Mouse (Mus musculus): ENCODE data around the gene Gnpda2. TPM values are rescaled to one million over a fixed set of nuclear protein-coding genes. Genes with fewer than 3 reads are reported as not detected.

The Gnpda2 gene
- polyA plus RNA-seq (2014; fragmentation: Nextera tagmentation; extraction: Ambion mirVana), result 37.7 and 42.9 TPM in 2 replicates

DNA sequence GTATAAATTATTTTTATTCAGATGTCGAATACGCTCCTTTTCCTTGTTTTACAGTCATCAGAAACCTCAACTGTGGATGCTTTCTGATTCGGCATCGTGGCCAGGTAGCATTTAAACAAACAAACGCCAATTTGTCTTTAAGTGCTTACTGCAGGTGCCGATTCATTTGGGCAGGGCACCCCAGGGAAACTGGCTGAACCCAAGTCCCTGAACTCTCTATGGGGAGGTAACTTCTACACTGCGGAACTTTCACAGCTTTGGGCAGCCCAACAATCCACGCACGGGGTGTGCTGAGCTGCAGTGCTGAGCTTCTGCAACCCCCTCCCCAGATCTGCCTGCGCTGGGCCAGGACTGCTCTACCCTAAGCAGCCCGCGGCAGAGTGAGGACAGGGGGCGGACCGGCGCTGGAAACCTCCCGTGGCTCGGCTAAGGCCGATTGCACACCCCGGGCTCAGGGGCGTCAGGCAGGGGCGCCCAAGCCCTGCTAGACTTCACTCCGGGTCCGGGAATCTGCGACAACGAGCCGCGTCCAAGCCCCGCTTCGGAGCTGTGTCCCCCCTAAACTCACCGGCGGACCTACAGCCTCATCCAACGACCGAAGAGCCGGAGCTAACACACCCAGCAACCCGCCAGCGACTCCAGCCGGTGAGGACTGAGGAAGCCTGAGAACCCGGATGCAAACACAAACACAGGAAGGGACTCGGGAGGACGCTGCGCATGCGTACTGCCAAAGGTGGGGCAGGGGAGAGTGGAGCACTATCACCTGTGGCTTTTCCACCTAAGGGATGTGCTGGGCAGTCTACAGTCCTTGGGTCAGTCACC, at the start of gene Gnpda2:
Gene Gnpda2 (minus strand): TSS at position 701 of the 822 bp plus-strand sequence.
- H3K4me3 ChIP-seq (ENCODE audit: low read depth, low read length), result peak within 1 kb of the TSS; percentile 70
- H3K9me3 ChIP-seq (ENCODE audit: low read depth, low read length), result no peaks in the 10 kb centered on the region
- peaks cover 12% of the 10 kb centered on the region; the same call in 1 of the 2 replicates for H3K36me3 ChIP-seq (ENCODE audit: insufficient read depth)
- H3K4me2 ChIP-seq, result peak within 1 kb of the TSS; percentile 70
- WGBS, result 3% methylated on average over 42 of the region's 42 CpGs
- DNase-seq (peak; percentile 90), ATAC-seq (ENCODE audit: insufficient read depth) (peak; percentile 97)
- peak within 1 kb of the TSS; percentile 87 for H3K9ac ChIP-seq
- no peaks in the 10 kb centered on the region for H3K27me3 ChIP-seq (ENCODE audit: insufficient read depth, low read length)
- peak within 1 kb of the TSS; percentile 69; the same call in 1 of the 2 replicates for H3K27ac ChIP-seq (ENCODE audit: low read depth)
- no peaks in the 10 kb centered on the region; the same call in 1 of the 2 replicates for H3K4me1 ChIP-seq (ENCODE audit: insufficient read depth)
- TF ChIP-seq CTCF (IDR thresholded peaks at IDR 0.05; ENCODE audit: low read depth), result peak; percentile 49

DNA sequence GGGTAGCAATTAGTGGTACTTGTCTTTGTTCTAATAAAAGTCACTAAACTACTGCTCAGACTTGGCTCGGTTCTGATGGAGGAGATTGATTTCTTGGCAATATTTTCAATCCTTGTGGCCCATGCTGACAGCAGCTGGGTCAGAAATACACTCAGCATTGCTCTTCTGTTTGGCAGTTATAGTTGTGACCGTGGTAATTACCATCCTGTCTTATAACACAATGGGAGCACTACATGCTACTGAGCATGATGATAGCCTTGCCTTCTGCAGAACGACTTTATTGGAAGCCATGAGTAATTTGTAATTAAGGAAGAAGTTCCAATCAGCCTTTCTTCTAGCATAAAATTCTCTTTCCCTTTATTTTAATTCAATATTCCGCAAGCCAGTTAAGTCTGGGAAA, 42.6 kb upstream of the Gnpda2 start:
- no peak overlapping the region for H3K4me2 ChIP-seq
- no peak for TF ChIP-seq CTCF (IDR thresholded peaks at IDR 0.05; ENCODE audit: low read depth)

DNA sequence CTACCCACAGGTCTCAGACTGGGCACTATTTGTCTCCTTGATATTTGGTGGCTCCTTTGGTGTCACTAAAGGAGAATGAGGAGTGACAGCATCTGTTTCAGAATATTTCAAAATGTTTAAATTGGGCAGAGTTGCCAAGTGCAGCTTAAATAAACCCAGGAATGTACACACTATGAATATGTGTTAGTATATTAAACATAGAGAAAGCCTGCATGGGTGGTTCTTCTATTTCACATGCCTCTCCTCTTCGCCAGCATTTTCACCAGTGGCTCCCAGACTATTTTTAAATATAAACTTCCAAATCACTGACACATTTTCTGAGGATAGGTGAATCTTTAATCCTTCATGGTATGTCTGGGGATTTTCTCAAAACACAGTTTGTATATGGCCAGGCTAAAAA, 28.8 kb upstream of the Gnpda2 start:
- WGBS, result 15% methylated on average over 1 of the region's 1 CpGs
- Histone ChIP-seq H3K9ac (no peak overlapping the region), H3K9me3 (ENCODE audit: low read depth, low read length) (no peaks in the 10 kb centered on the region), H3K4me2 (no peak overlapping the region), H3K27ac (ENCODE audit: low read depth) (no peak overlapping the region), H3K27me3 (ENCODE audit: insufficient read depth, low read length) (no peaks in the 10 kb centered on the region), H3K36me3 (ENCODE audit: insufficient read depth) (no peaks in the 10 kb centered on the region), H3K4me1 (ENCODE audit: insufficient read depth) (no peaks in the 10 kb centered on the region), H3K4me3 (ENCODE audit: low read depth, low read length) (no peak overlapping the region)
- no peak for TF ChIP-seq CTCF (IDR thresholded peaks at IDR 0.05; ENCODE audit: low read depth)
- ATAC-seq (ENCODE audit: insufficient read depth), result no peak
- DNase-seq, result peak; percentile 9

More for the DNA sequence above, 42.6 kb upstream of the Gnpda2 start:
- Histone ChIP-seq H3K4me1 (ENCODE audit: insufficient read depth) (no peaks in the 10 kb centered on the region), H3K9ac (no peak overlapping the region), H3K36me3 (ENCODE audit: insufficient read depth) (no peaks in the 10 kb centered on the region), H3K27me3 (ENCODE audit: insufficient read depth, low read length) (no peaks in the 10 kb centered on the region), H3K27ac (ENCODE audit: low read depth) (no peak overlapping the region), H3K4me3 (ENCODE audit: low read depth, low read length) (no peak overlapping the region), H3K9me3 (ENCODE audit: low read depth, low read length) (no peaks in the 10 kb centered on the region)
- WGBS, result 70% methylated on average over 4 of the region's 4 CpGs
- ATAC-seq (ENCODE audit: insufficient read depth), result no peak
- no peak for DNase-seq

DNA sequence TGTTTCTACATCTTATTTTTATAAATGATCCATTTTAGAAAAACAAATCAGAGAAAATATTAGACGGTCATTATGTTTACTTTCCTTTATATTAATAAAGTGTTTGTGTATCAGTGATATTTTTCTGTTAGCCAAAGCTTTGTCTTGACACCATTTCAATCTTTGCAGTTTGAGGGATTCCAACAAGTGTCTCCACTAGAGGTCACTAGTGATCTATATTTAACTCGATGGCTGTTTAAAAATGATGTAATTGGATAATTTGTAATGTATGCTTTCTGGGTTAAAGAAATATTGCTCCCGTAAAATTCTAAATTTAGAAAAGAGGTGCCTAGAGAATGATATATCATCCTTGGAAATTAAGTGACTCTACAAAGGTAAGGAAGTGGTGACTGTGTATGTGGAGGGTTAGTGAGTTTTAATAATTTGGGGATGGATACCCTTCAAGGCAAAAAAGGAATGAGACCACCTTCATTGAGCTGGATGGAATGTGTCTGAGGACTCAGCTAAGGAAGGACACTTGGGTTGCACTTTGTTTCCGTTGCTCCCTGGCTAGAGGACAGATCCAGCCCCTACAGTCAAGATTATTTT, 21.2 kb upstream of the Gnpda2 start:
- ATAC-seq (ENCODE audit: insufficient read depth) (no peak), DNase-seq (peak; percentile 83)
- no peaks in the 10 kb centered on the region for H3K27me3 ChIP-seq (ENCODE audit: insufficient read depth, low read length)
- H3K4me3 ChIP-seq (ENCODE audit: low read depth, low read length), result no peak overlapping the region
- no peaks in the 10 kb centered on the region for H3K9me3 ChIP-seq (ENCODE audit: low read depth, low read length)
- no peaks in the 10 kb centered on the region for H3K36me3 ChIP-seq (ENCODE audit: insufficient read depth)
- no peaks in the 10 kb centered on the region for H3K4me1 ChIP-seq (ENCODE audit: insufficient read depth)
- no peak overlapping the region for H3K4me2 ChIP-seq
- TF ChIP-seq CTCF (IDR thresholded peaks at IDR 0.05; ENCODE audit: low read depth), result peak; percentile 54
- no peak overlapping the region for H3K9ac ChIP-seq
- WGBS, result 13% methylated on average over 4 of the region's 4 CpGs
- H3K27ac ChIP-seq (ENCODE audit: low read depth), result no peak overlapping the region

DNA sequence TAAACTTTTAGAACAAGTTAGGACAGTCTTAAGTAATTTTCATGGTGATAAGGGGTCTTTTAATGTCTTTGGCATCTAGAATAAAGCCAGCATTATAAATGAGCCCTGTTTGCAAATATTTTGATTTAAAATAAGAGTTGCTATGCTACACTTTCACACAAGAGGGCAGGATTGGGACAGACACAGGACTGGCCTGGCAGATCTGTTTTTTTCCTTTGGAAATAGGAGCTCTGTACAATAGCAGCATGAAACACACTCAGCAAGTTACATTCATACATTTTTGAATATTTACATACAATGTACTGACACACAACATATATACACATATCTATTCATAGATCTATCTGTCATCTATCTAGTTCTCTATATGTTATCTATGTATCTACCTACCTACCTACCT, 8.9 kb upstream of the Gnpda2 start:
- ATAC-seq (ENCODE audit: insufficient read depth) (no peak), DNase-seq (peak; percentile 64)
- no peak overlapping the region for H3K4me2 ChIP-seq
- no peaks in the 10 kb centered on the region for H3K27me3 ChIP-seq (ENCODE audit: insufficient read depth, low read length)
- no peak overlapping the region for H3K27ac ChIP-seq (ENCODE audit: low read depth)
- H3K4me3 ChIP-seq (ENCODE audit: low read depth, low read length), result no peak overlapping the region
- TF ChIP-seq CTCF (IDR thresholded peaks at IDR 0.05; ENCODE audit: low read depth), result peak; percentile 47
- no peaks in the 10 kb centered on the region for H3K36me3 ChIP-seq (ENCODE audit: insufficient read depth)
- no peaks in the 10 kb centered on the region for H3K9me3 ChIP-seq (ENCODE audit: low read depth, low read length)
- no peak overlapping the region for H3K9ac ChIP-seq
- no peaks in the 10 kb centered on the region for H3K4me1 ChIP-seq (ENCODE audit: insufficient read depth)

DNA sequence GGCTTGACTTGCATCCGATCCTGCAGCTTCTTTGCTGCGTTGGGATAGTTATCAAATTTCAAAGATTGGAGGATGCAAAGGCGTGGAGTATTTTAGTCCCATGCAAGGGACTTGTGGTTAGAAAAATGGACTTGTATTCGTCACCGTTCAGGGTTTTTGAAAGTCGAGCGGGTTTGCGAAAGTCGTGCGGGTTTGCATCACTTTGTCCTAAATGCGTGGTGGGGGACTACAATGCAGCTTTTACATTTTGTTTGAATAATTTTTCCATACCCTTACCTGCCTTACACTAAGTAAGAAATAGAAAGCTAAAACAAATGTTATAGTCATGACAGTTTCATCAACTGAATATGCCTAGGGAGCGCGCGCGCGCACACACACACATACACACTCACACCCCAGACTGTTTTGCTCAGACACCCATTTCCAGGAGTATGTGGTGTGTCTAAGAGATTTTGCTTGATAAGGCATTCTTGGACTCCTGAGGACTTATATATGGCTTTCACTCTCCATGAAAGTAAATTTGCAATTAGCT, 34.7 kb downstream of the Gnpda2 start:
- Histone ChIP-seq H3K4me2 (peak overlapping the region; percentile 63), H3K36me3 (ENCODE audit: insufficient read depth) (peaks cover 23% of the 10 kb centered on the region; the same call in 1 of the 2 replicates), H3K9me3 (ENCODE audit: low read depth, low read length) (no peaks in the 10 kb centered on the region), H3K27ac (ENCODE audit: low read depth) (peak overlapping the region; percentile 88), H3K4me1 (ENCODE audit: insufficient read depth) (no peaks in the 10 kb centered on the region), H3K27me3 (ENCODE audit: insufficient read depth, low read length) (no peaks in the 10 kb centered on the region), H3K4me3 (ENCODE audit: low read depth, low read length) (peak overlapping the region; percentile 92), H3K9ac (peak overlapping the region; percentile 91)
- 6% methylated on average over 16 of the region's 16 CpGs for whole genome bisulfite sequencing
- 0 out of 2 replicates have a peak, but pooled peaks have one; percentile 4 for ATAC-seq (ENCODE audit: insufficient read depth)
- peak; percentile 65 for DNase-seq
- TF ChIP-seq CTCF (IDR thresholded peaks at IDR 0.05; ENCODE audit: low read depth), result no peak

Measured in lung, embryonic 14.5 days (tissue).